Mouse (Mus musculus) heart, postnatal 0 days (tissue): ENCODE results near the gene Map3k5.

Source experiments
- CTCF ChIP-seq: IDR thresholded peaks from 2 replicates; pipeline ENCODE4 v1.5.1; 2016; ENCODE audit warnings: antibody characterized with exemption, control low read depth, low read depth
- EP300 ChIP-seq: IDR thresholded peaks from 2 replicates; pipeline ENCODE4 v1.6.1; 2016; ENCODE audit warnings: antibody characterized with exemption, low read depth

- TF ChIP-seq EP300 (no peak), CTCF (no peak)
Observed at GRCm38 (mm10) chr10:19913806-19914205, 20.5 kb upstream of the Map3k5 start.
